Mouse (Mus musculus): ENCODE measurements around the gene Arl2. TPM values are rescaled to one million over a fixed set of nuclear protein-coding genes. Genes with fewer than 3 reads are reported as not detected.

Arl2 gene
- polyA plus RNA-seq, 1 experiment from 2014 or later = 97.0 TPM

GRCm38 (mm10) chr19:6121761-6122160, 19.6 kb downstream of the Arl2 start:
- H3K36me3 ChIP-seq = peaks cover 10% of the 10 kb centered on the region
- no peak for DNase-seq (ENCODE audit: low spot score)
- peak overlapping the region; percentile 17; the same call in 1 of the 2 replicates for H3K4me3 ChIP-seq
- H3K4me1 ChIP-seq = peaks cover 37% of the 10 kb centered on the region
- no peaks in the 10 kb centered on the region for H3K9me3 ChIP-seq (replicated peaks)
- H3K27ac ChIP-seq = peak overlapping the region; percentile 47; the same call in 1 of the 2 replicates
- WGBS = 16% methylated on average over 19 of the region's 19 CpGs
- H3K27me3 ChIP-seq (ENCODE audit: low read depth, poor library complexity, severe bottlenecking) = no peaks in the 10 kb centered on the region

GRCm38 (mm10) chr19:6118677-6119185, 22.6 kb downstream of the Arl2 start:
- 3% methylated on average over 8 of the region's 8 CpGs for WGBS
- Histone ChIP-seq H3K27ac (peak overlapping the region; percentile 96), H3K36me3 (peaks cover 37% of the 10 kb centered on the region), H3K27me3 (ENCODE audit: low read depth, poor library complexity, severe bottlenecking) (no peaks in the 10 kb centered on the region), H3K4me3 (peak overlapping the region; percentile 94), H3K9me3 (replicated peaks) (no peaks in the 10 kb centered on the region), H3K4me1 (peaks cover 40% of the 10 kb centered on the region)
- DNase-seq (ENCODE audit: low spot score) = no peak

- peak within 1 kb of the TSS; percentile 96 for H3K27ac ChIP-seq
- no peaks in the 10 kb centered on the region for H3K27me3 ChIP-seq (ENCODE audit: low read depth, poor library complexity, severe bottlenecking)
- H3K4me3 ChIP-seq = peak within 1 kb of the TSS; percentile 94
Observed at GRCm38 (mm10) chr19:6117986-6118676, 23.2 kb downstream of the Arl2 start, which contains the start of gene Sac3d1. Sac3d1 (minus strand) TSS chr19:6118650.

GRCm38 (mm10) chr19:6117346-6117985, 23.9 kb downstream of the Arl2 start:
- no peaks in the 10 kb centered on the region for H3K27me3 ChIP-seq (ENCODE audit: low read depth, poor library complexity, severe bottlenecking)
- H3K36me3 ChIP-seq = peaks cover 49% of the 10 kb centered on the region
- no peak for DNase-seq (ENCODE audit: low spot score)
- peaks cover 37% of the 10 kb centered on the region for H3K4me1 ChIP-seq
- H3K27ac ChIP-seq = peak overlapping the region; percentile 96
- no peaks in the 10 kb centered on the region for H3K9me3 ChIP-seq (replicated peaks)
- WGBS = 7% methylated on average over 32 of the region's 32 CpGs
- H3K4me3 ChIP-seq = peak overlapping the region; percentile 94

More at GRCm38 (mm10) chr19:6117986-6118676, 23.2 kb downstream of the Arl2 start, which contains the start of gene Sac3d1:
- DNase-seq (ENCODE audit: low spot score) = peak; percentile 89
- Histone ChIP-seq H3K9me3 (replicated peaks) (no peaks in the 10 kb centered on the region), H3K4me1 (peaks cover 37% of the 10 kb centered on the region), H3K36me3 (peaks cover 43% of the 10 kb centered on the region)
- WGBS = under 1% methylated on average over 77 of the region's 77 CpGs

- H3K4me1 ChIP-seq = peaks cover 29% of the 10 kb centered on the region
- peak overlapping the region; percentile 94 for H3K4me3 ChIP-seq
- no peaks in the 10 kb centered on the region for H3K9me3 ChIP-seq (replicated peaks)
- no peaks in the 10 kb centered on the region for H3K27me3 ChIP-seq (ENCODE audit: low read depth, poor library complexity, severe bottlenecking)
- WGBS = 95% methylated on average over 15 of the region's 15 CpGs
- DNase-seq (ENCODE audit: low spot score) = no peak
- H3K36me3 ChIP-seq = peaks cover 54% of the 10 kb centered on the region
- H3K27ac ChIP-seq = no peak overlapping the region
Observed at GRCm38 (mm10) chr19:6116113-6116850, 25.1 kb downstream of the Arl2 start.

- peaks cover 55% of the 10 kb centered on the region for H3K36me3 ChIP-seq
Observed at GRCm38 (mm10) chr19:6113116-6113515, 28.2 kb downstream of the Arl2 start.

GRCm38 (mm10) chr19:6105586-6105985, 35.8 kb downstream of the Arl2 start, which contains the start of gene Naaladl1:
Naaladl1 (plus strand) TSS chr19:6105782.
- H3K4me3 ChIP-seq = no peak within 1 kb of the TSS
- H3K36me3 ChIP-seq = peaks cover 10% of the 10 kb centered on the region
- 89% methylated on average over 7 of the region's 7 CpGs for WGBS
- no peaks in the 10 kb centered on the region for H3K27me3 ChIP-seq (ENCODE audit: low read depth, poor library complexity, severe bottlenecking)
- DNase-seq (ENCODE audit: low spot score) = no peak
- no peaks in the 10 kb centered on the region for H3K9me3 ChIP-seq (replicated peaks)
- H3K27ac ChIP-seq = no peak within 1 kb of the TSS
- H3K4me1 ChIP-seq = peaks cover 20% of the 10 kb centered on the region

More at GRCm38 (mm10) chr19:6113116-6113515, 28.2 kb downstream of the Arl2 start:
- Histone ChIP-seq H3K9me3 (replicated peaks) (no peaks in the 10 kb centered on the region), H3K27me3 (ENCODE audit: low read depth, poor library complexity, severe bottlenecking) (no peaks in the 10 kb centered on the region), H3K4me3 (no peak overlapping the region), H3K27ac (no peak overlapping the region), H3K4me1 (peaks cover 13% of the 10 kb centered on the region)
- no peak for DNase-seq (ENCODE audit: low spot score)
- 66% methylated on average over 6 of the region's 6 CpGs for WGBS

- Histone ChIP-seq H3K4me1 (peaks cover 20% of the 10 kb centered on the region), H3K9me3 (replicated peaks) (no peaks in the 10 kb centered on the region), H3K36me3 (peaks cover 20% of the 10 kb centered on the region), H3K27ac (no peak overlapping the region), H3K4me3 (no peak overlapping the region), H3K27me3 (ENCODE audit: low read depth, poor library complexity, severe bottlenecking) (no peaks in the 10 kb centered on the region)
- no peak for DNase-seq (ENCODE audit: low spot score)
- WGBS = 81% methylated on average over 4 of the region's 4 CpGs
Observed at GRCm38 (mm10) chr19:6104476-6104875, 36.9 kb downstream of the Arl2 start.

- no peaks in the 10 kb centered on the region for H3K27me3 ChIP-seq (ENCODE audit: low read depth, poor library complexity, severe bottlenecking)
- WGBS = 83% methylated on average over 6 of the region's 6 CpGs
- DNase-seq (ENCODE audit: low spot score) = no peak
- no peak overlapping the region for H3K27ac ChIP-seq
- no peak overlapping the region for H3K4me3 ChIP-seq
- H3K4me1 ChIP-seq = peaks cover 20% of the 10 kb centered on the region
- H3K36me3 ChIP-seq = peaks cover 36% of the 10 kb centered on the region
- H3K9me3 ChIP-seq (replicated peaks) = no peaks in the 10 kb centered on the region
Observed at GRCm38 (mm10) chr19:6102169-6102853, 39.0 kb downstream of the Arl2 start.

GRCm38 (mm10) chr19:6101186-6101585, 40.2 kb downstream of the Arl2 start:
- WGBS = 29% methylated on average over 6 of the region's 6 CpGs
- Histone ChIP-seq H3K4me3 (no peak overlapping the region), H3K27me3 (ENCODE audit: low read depth, poor library complexity, severe bottlenecking) (no peaks in the 10 kb centered on the region), H3K9me3 (replicated peaks) (no peaks in the 10 kb centered on the region), H3K27ac (no peak overlapping the region), H3K4me1 (peaks cover 12% of the 10 kb centered on the region), H3K36me3 (peaks cover 42% of the 10 kb centered on the region)
- no peak for DNase-seq (ENCODE audit: low spot score)

GRCm38 (mm10) chr19:6097847-6098246, 43.5 kb downstream of the Arl2 start:
- DNase-seq (ENCODE audit: low spot score) = no peak
- no peaks in the 10 kb centered on the region for H3K27me3 ChIP-seq (ENCODE audit: low read depth, poor library complexity, severe bottlenecking)
- 0 out of 2 replicates have a peak, but pooled peaks cover 4% of the 10 kb centered on the region for H3K4me1 ChIP-seq
- 89% methylated on average over 3 of the region's 3 CpGs for WGBS
- no peaks in the 10 kb centered on the region for H3K9me3 ChIP-seq (replicated peaks)
- H3K36me3 ChIP-seq = peaks cover 70% of the 10 kb centered on the region
- no peak overlapping the region for H3K27ac ChIP-seq
- H3K4me3 ChIP-seq = no peak overlapping the region

GRCm38 (mm10) chr19:6094119-6094518, 47.2 kb downstream of the Arl2 start, which contains the start of gene AC131692.1:
AC131692.1 (plus strand) TSS chr19:6094419.
- no peak within 1 kb of the TSS for H3K4me3 ChIP-seq
- no peak within 1 kb of the TSS for H3K27ac ChIP-seq
- H3K27me3 ChIP-seq (ENCODE audit: low read depth, poor library complexity, severe bottlenecking) = no peaks in the 10 kb centered on the region
- peaks cover 93% of the 10 kb centered on the region for H3K36me3 ChIP-seq
- no peaks in the 10 kb centered on the region for H3K9me3 ChIP-seq (replicated peaks)
- no peak for DNase-seq (ENCODE audit: low spot score)
- no peaks in the 10 kb centered on the region for H3K4me1 ChIP-seq
- WGBS = 96% methylated on average over 7 of the region's 7 CpGs
